Mouse (Mus musculus) layer of hippocampus, adult 8-10 months (tissue): ENCODE data around the gene Foxj2. TPM values are rescaled to one million over a fixed set of nuclear protein-coding genes. Genes with fewer than 3 reads are reported as not detected.

Experiments
- DNase-seq, 2 experiments: peaks; one replicate each; pipeline ENCODE4 v3.0.0; 2022; ENCODE audit warnings: low spot score in 2 of 2
- total RNA-seq, 4 experiments: library from RNA; stranded (reverse); gene quantifications; 2 replicates each; pipeline ENCODE4 v1.2.4; 2022

Foxj2 gene
- total RNA-seq, 4 experiments from 2014 or later = 26.8 to 29.2 (median 27.8) TPM

DNA sequence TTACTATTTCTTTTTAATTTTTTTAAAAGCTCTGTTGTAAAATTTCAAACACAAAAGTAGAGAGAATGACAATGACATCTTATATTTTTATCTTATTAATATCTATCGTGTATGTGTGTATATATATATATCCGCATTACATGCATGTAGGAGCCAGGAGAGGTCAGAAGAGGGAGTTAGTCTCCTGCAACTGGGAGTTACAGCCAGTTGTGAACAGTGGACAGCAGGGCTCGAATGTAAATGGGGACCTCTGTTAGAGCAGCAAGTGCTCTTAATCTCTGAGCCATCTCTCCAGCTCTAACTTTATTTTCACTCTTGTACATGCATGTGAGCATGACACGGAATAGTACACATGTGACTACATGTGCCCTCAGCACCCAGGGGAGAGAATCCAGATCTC, 7.0 kb upstream of the Foxj2 start:
- DNase-seq = no peak

DNA sequence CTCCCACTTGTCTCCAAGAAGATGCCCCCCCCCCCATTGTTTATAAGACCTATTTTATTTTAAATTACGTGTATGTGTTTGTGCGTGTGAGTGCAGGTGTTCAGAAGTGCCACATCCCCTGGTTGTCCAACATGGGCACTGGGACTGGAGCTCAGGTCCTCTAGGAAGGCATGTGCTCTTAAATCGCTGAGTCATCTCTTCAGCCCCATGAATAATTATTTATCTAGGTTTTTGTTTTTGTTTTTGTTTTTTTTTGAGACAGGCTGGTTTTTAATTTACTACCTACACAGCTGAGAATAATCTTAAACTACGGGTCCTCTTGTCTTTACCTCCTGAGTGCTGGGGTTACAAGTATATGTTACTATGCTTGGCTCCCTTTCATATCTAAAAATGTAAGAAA, 6.1 kb upstream of the Foxj2 start:
- no peak for DNase-seq

DNA sequence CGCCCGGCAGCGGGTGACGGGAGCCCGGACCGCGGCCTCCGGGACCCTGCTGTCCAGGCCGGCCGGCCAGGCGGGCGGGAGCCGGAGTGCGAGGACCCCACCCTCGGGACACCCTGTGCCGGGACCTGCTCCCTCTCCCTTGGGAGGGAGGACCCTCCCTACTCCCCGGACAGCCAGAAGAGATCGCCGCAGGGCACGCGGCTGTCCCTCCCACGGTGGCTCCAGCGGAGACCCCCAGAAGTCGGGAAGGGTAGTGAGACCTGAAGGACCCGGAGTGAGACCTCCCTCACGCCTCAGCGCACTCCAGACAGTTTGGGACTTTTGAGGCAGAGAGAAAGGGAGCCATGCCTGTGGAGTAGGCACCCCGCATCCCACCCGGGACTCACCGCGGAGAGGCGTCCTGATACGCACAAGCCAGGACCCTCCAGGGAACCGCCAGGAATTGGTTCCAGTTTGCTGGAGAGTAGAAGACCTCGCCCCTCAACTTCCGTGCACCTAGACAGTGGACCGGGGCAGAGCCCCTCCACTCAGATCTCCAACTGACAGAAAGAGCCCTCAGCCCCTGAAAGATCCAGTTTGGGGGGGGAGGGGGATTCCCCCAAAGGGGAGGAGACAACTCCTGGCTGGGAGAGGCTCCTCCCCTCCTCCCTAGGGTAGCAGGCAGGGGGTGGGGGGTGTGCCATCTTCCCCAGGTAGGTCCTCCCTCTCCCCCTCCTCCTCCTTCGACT, 521 bp downstream of the Foxj2 start:
- DNase-seq = peak in 1 of 2 experiments; percentile 21

DNA sequence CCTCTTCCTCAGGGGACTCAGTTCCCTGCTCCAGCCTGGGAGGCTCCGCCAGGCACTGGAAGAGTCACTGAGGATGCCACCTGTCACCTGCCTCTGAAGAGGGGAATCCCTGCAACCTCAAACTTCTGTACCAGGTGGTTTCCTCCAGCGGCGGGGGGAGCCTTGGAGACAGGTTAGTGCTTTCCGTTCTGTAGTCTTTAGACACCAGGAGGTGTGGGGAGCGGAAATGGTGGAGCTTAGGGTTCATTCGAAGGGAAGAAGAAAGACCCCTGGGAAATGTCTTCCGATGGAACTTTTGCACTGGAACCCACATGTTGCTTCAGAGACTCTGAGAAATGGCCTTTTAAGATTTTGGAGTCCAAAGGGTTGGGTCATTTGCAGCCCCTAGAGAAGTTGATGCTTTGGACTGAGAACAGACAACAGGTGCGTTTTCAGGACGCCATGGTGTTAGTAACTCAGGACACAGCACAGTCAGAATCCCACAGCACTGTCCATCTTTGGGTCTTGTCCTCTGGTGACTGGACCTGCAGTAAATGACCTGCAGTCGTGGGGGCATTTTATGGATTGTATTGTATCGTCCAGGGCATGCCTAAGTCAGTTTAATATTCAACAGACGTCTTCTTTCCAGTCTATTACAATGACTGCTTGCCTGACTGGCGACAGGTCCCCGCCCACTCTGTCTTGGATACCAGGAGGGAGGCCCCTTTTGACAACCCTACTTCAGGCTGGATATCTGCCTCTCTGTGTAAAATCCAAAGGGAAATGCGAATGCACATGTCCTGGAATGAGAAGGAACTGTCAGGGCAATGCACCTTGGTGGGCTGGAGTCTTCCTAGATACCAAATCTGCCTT, 1.3 kb downstream of the Foxj2 start:
- no peak for DNase-seq

DNA sequence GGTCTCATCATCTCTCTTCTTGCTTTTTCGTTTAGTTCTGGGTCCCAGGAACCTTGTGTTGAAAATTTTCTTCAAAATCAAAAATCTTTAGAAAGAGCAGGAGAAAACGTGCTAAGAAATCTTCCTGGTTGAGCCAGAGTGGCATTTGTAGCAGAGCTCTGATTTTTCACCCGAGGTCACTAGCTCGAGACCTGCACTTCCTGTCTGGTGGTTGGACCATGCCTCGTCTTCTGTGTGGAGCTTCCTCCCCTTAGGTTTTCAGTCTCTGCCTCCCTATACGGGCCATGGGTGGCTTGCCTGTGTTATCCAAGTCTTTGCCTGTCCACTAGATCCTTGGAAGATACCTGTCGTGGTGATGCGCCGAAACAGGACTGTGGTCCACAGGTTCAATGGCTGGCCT, 2.1 kb downstream of the Foxj2 start:
- no peak for DNase-seq

DNA sequence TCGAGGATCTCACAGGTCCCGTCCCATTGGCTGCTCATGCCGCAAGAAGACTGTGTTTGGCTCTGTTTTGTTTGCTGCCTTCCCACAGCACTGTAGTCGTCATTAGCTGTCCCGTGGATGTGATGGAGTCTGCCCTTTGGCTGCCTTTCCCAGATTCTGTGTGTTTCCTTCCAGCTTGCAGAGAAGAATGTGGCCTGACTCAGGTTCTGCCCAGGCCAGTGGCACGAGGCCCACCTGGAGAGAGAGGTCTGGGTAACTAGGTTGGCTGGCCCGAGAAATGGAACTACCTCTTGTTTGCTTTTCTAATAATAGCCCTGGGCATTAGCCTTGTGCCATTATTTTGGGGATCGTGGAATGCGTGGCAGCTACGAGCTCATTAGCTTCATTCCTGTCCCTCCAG, 4.4 kb downstream of the Foxj2 start:
- DNase-seq = no peak

DNA sequence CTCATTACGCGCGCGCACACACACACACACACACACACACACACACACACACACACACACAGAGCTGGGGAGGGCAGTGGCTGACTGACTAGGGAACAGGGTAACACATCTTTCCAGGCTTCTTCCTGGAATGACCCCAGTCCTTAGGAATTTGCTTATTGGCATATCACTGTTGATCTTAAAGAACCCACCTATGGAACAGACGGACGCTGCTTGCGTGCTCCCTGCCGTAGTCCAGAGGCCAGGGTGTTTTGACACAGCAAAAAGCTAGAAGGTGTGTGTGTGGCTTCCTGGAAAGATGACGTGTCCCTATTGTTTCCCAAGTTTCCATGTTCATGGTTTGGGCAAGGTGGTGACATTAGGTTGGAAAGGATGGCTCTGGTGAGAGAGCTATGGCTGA, 5.5 kb downstream of the Foxj2 start:
- no peak for DNase-seq

DNA sequence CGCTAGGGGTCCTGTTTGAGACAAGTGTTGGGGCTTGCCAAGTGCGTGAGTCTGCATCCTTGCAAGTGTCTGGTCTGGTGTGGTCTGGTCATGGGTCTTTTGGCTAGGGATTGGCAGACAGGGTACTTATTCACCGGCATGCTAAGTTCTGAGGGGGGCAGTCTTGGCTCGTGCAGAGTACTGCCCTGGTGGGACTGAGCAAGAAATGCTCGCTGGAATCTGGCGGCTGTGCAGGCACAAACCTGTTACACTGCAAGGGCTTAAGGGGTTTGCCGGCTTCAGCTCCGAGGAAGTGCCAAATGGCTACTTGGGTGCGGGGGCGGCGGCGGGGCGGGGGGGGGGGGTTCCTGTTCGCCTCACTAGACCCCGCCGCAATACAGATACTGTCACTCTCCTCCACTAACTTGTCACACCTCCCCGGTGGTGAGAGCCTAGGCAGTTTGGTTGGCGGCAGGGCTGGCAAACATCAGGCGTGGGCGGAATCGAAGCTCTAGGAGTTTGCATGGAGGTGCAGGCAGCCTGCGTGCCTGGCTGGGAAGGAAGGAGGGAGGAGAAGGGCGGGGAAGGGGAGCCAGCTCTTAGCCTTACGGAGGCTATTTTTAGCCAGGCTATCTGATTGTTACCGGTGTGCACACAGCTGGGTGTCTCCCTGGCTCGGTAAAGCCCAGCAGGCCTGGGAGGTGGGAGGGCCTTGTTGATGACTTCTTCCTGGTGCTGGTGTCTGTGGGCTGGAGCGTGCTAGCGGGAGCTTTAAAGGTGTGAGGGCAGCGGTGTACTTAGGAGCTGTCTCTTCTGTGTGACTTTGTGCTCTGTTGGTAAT, 6.4 kb downstream of the Foxj2 start:
- peak; percentile 80 to 81 for DNase-seq

DNA sequence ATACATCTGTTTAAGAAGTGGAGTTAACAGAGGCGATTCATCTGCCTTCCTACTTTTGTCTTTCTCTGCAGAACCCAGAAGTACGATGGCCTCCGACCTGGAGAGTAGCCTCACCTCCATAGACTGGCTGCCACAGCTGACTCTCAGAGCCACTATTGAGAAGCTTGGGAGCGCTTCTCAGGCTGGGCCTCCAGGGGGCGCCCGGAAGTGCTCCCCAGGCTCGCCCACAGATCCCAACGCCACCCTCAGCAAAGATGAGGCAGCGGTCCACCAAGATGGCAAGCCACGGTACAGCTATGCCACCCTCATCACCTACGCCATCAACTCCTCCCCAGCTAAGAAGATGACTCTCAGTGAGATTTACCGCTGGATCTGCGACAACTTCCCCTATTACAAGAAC, 8.4 kb downstream of the Foxj2 start:
- no peak for DNase-seq

DNA sequence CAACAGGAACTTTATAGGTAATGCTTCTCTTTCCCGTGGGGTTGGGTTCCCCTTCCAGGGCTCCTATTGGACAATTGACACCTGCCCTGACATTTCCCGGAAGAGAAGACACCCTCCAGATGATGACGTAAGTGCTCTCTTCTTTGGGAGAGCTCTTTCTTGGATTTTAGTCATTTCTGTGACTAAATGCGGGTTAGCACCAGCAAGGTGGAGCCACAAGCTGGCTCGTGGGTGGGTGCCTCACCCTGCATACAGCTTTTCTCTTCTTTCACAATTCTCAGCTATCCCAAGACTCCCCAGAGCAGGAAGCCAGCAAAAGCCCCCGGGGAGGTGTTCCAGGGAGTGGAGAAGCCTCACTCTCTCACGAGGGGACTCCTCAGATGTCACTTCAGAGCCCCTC, 13.2 kb downstream of the Foxj2 start:
- no peak for DNase-seq

DNA sequence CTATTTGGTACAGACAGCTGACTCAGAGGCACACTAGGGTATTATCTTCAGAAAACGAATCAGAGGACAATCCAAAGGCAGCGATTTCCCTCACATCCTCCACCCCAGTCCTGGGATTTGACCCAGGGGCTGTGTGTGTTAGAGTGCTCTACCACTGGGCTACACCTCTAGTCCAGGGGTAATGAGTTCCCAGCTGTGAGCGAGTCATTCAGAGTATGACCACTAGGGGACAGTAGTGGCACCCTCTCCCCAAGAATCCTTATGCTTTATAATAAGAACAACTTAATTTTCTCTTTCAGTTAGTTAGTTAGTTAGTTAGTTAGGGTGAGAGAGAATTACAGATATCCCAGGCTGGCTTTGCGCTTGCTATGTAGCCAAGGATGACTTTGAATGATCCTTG, 14.7 kb downstream of the Foxj2 start:
- DNase-seq = peak in 1 of 2 experiments; percentile 34

DNA sequence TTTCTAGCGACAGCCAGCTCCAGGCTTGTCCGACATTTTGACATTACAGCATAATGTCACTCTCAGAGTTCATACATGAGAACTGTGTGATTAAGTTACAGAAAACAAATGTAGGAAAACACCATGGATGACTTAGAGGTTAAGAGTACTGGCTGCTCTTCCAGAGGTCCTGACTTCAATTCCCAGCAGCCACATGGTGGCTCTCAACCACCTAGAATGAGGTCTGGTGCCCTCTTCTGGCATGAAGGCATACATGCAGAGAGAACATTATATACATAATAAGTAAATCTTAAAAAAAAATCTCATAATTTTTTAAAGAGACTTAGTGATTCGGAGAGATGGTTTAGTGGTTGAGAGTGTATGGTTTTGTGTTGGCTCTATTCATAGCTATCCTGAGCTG, 17.3 kb downstream of the Foxj2 start:
- DNase-seq = no peak

DNA sequence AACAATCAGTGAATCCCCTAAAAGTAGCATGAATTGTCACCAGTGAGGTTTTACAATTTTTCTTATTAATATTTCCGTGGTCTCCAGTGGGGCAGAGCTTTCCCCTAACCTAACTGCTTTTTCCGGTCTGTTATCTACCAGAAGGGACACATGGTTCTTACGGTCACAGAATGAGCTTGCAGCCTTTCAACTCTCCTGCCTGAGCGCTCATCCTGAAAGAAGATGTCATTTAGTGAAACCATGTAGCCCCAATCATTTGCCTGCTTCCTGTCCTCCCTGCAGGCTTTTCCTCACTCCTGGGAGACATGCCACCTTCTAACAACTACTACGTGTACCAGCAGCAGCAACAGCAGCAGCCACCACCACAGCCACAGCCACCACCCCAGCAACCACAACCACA, 17.8 kb downstream of the Foxj2 start:
- no peak for DNase-seq

DNA sequence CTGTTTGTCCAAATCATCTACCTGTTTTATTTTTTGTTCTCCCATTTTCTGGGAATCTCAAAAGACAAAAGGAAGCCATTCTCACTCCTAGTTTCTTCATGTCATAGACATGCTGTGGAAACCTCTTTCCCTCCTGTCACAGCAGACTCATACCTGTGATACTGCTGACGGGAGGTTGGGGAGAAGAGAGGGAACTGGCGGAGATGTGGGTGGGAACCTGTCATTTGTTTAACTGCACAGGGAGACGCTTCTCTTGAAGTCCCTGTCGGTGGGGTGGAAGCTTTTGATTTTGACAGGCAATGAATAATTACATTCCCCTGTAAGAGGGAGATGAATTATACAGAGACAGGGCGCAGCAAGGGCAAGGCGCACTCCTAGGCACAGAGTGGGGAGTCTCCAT, 24.0 kb downstream of the Foxj2 start:
- no peak for DNase-seq

DNA sequence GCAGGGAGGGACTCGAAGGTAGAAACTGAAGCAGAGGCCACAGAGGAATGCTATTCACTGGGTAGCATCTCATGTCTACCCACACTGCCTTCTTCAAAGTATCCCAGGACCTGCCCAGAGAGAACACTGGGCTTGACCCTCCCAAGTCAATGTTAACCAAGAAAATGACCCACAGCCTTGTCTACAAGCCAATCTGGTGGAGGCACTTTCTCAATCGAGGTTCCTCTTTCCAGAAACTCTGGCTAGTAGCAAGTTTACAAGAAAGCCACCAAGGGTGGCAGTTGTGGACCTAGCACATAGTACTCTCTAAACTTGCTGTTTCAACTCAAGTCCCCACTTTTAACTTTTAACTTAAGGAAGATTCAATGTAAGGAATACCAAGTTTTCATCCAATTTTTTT, 33.0 kb downstream of the Foxj2 start:
- DNase-seq = no peak

DNA sequence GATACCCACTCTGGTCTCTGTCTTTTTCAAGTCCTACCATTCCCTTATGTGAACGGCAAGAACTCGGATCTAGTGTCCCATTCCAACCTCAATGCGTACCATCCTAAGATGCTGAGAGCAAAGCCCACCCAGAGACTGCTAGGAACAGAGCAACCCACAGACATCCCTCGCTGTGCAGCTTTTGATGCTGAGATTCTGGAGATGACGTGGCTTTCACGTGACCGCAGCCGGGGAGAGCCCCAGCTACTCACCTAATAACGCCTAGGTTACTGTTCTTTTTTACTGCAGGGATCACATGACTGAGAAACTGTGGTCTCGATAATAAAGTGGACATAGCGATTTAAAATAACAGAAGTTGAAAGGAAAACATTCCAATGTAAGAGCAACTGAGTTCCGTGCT, 34.8 kb downstream of the Foxj2 start:
- DNase-seq = no peak

DNA sequence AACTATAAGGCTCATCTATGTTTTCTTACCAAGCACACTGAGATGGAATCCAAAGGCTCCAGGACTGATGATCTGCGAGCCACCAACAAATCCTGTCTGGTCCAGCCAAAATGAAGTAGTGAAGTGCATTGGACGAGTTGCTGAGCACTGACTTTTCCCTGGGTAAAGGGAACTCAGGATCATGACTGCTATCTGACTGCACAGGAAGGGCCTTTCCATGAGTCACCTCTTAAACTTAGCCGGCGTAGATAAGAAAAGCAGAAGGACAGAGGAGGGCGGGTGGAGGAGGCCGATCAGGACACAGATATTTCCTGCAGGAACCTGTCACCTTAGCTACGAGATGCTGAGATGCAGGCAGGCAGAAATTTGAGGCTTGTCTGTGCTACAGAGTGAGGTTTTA, 36.2 kb downstream of the Foxj2 start, which contains the start of gene C3ar1:
TSS of gene C3ar1 (minus strand) at position 207 of the 400 bp plus-strand sequence.
- no peak for DNase-seq

DNA sequence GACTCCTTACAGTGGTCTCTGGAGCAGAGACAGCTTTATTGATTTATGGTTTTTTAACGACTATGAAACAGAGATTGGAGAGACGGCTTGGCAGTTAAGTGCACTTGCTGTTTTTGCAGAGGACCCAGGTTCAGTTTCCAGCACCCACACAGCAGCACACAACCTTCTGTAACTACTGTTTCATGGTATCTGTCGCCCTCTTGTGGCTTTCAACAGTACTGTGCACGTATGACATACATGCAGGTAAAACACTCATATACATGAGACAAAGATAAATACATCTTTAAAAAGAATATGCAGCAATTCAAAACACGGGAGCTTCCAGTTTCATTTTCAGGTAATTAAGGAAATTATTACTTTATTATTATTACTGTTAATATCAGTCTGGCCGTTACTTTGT, 42.7 kb downstream of the Foxj2 start:
- no peak for DNase-seq

DNA sequence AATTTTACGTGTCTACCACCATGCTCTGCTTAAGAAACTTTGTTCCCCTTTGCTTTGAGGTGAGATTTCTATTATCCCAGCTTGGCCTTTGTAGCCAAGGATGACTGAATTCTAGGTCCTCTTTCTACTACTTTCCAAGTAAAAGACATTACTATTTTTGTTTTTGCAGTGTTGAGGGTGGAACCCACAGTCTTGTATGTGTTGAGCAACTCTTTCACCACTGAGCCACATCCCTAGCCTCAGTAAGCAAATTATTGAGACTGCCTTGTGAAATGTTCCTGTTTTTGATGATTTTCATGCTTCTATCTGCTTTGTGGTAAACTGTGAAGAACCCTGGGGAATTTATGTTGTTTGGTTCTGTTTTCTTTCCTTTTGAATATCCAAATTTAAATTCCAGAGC, 43.2 kb downstream of the Foxj2 start:
- no peak for DNase-seq

DNA sequence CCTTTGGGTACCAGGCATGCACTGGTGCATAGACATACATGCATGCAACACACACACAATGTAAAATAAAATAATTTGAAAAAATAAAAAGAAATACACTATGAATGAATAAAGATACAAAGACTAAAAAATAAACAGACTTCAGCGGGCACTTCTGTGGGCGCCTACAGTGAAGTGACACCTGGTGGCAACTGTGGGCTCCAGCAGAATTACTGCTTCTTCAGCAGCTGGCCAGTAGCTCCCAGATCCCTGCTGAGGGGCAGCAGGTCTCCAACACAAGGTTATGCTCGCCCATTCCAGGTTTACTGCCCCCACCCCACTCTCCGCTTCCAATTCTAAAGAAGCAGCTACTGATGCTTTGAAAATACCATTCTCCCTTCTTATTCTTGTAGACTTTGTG, 48.2 kb downstream of the Foxj2 start:
- no peak for DNase-seq

DNA sequence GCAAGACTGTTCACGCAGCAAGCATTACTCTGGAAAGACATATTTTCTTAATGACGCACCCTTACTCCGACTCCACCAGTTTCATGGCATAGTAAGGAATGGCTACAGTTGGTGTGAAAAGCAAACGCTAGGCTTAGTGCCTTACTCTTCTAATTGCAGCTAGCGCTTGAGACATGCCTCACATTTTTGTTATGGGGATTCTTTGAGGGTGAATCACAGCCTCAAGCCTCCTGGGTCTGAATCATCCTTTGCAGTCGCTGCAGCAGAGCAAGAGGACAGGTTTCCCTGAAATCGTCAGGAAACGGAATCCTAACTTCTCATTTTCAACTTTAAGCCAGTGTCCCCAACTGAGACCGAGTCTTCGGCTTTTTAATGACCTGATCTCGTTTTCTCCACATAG, 50.1 kb downstream of the Foxj2 start:
- no peak for DNase-seq

DNA sequence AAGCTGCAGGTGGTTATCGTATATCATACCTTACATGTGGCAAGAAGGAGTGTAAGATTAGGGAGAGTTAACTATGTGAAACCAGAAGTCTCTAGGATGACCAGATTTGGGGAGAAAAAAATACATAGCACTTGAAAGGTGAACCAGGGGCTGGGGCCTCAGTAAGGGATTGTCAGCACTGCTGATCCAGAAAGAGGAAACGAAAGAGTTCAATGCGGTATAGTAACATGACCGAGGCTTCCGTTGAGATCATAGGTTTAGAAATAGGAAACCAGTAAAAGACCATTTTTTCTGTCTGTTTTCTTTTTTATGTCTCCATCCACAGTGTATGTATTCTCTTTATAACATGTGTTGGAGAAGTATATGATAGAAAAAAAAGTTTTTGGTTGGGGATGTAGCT, 53.1 kb downstream of the Foxj2 start:
- DNase-seq = no peak
